Mouse (Mus musculus) gonadal fat pad, adult 2 months (tissue): ENCODE data around the gene Erc2. TPM values are rescaled to one million over a fixed set of nuclear protein-coding genes. Genes with fewer than 3 reads are reported as not detected.

Experiments
- DNase-seq: peaks from one replicate; pipeline ENCODE4 v3.0.0-alpha.2; 2012; ENCODE audit warnings: low read depth
- polyA plus RNA-seq: library from polyadenylated mRNA; depleted of rRNA; stranded (reverse); fragments of >200 nt; gene quantifications from 2 replicates; pipeline ENCODE4 v1.2.3, GENCODE M21; 2012

Erc2 gene
- polyA plus RNA-seq, 1 experiment, result 3.1 TPM

- no peak for DNase-seq
Observed at GRCm38 (mm10) chr14:28288926-28289325, 666.7 kb downstream of the Erc2 start.

- no peak for DNase-seq
Observed at GRCm38 (mm10) chr14:28293921-28294320, 671.7 kb downstream of the Erc2 start.

- no peak for DNase-seq
Observed at GRCm38 (mm10) chr14:28295145-28295544, 672.9 kb downstream of the Erc2 start.

GRCm38 (mm10) chr14:28300095-28300494, 677.9 kb downstream of the Erc2 start:
- DNase-seq, result no peak

- no peak for DNase-seq
Observed at GRCm38 (mm10) chr14:28301251-28301650, 679.0 kb downstream of the Erc2 start.

GRCm38 (mm10) chr14:28304131-28304530, 681.9 kb downstream of the Erc2 start:
- DNase-seq, result no peak

- no peak for DNase-seq
Observed at GRCm38 (mm10) chr14:28308661-28309060, 686.4 kb downstream of the Erc2 start.

GRCm38 (mm10) chr14:28316851-28317250, 694.6 kb downstream of the Erc2 start:
- DNase-seq, result no peak

- no peak for DNase-seq
Observed at GRCm38 (mm10) chr14:28321916-28322534, 699.8 kb downstream of the Erc2 start.

- no peak for DNase-seq
Observed at GRCm38 (mm10) chr14:28323243-28323642, 701.0 kb downstream of the Erc2 start.

- DNase-seq, result no peak
Observed at GRCm38 (mm10) chr14:28323727-28324126, 701.5 kb downstream of the Erc2 start.

- no peak for DNase-seq
Observed at GRCm38 (mm10) chr14:28326456-28326855, 704.2 kb downstream of the Erc2 start.

- DNase-seq, result no peak
Observed at GRCm38 (mm10) chr14:28328512-28328911, 706.3 kb downstream of the Erc2 start.

GRCm38 (mm10) chr14:28331108-28331507, 708.9 kb downstream of the Erc2 start:
- no peak for DNase-seq

- no peak for DNase-seq
Observed at GRCm38 (mm10) chr14:28332351-28332953, 710.2 kb downstream of the Erc2 start.

GRCm38 (mm10) chr14:28339146-28339545, 716.9 kb downstream of the Erc2 start:
- no peak for DNase-seq

- DNase-seq, result no peak
Observed at GRCm38 (mm10) chr14:28349129-28349528, 726.9 kb downstream of the Erc2 start.

GRCm38 (mm10) chr14:28356031-28356430, 733.8 kb downstream of the Erc2 start:
- no peak for DNase-seq

GRCm38 (mm10) chr14:28359502-28359901, 737.3 kb downstream of the Erc2 start:
- no peak for DNase-seq

- DNase-seq, result no peak
Observed at GRCm38 (mm10) chr14:28359983-28360382, 737.8 kb downstream of the Erc2 start.

GRCm38 (mm10) chr14:28362336-28362735, 740.1 kb downstream of the Erc2 start:
- DNase-seq, result no peak

GRCm38 (mm10) chr14:28370713-28371112, 748.5 kb downstream of the Erc2 start:
- no peak for DNase-seq

- DNase-seq, result no peak
Observed at GRCm38 (mm10) chr14:28371651-28372050, 749.4 kb downstream of the Erc2 start.

GRCm38 (mm10) chr14:28375642-28376091, 753.4 kb downstream of the Erc2 start:
- no peak for DNase-seq
